9 mouse cellular contexts compared by ENCODE assay signal in genomic region chr2:26628792-26629437, GRCm38 (mm10). TPM values are rescaled to one million over a fixed set of nuclear protein-coding genes. Genes with fewer than 3 reads are reported as not detected.
DNase-seq lines count a peak whose midpoint lies in the region; ATAC-seq and TF ChIP-seq lines count a peak whose summit lies in the region.
"Had no signal": no experiment of that assay in that cellular context is flagged by ENCODE, and none has a peak within 500 bp of the region (broad histone marks: within the 10 kb centered on the region; RNA-seq: fewer than 3 reads in every experiment).

No protein-coding gene starts in this region.

- 22% methylated on average over 5 of the region's 5 CpGs for WGBS in heart, embryonic 11.5 days (ENCODE audit: insufficient replicate concordance)
- 10% methylated on average over 5 of the region's 5 CpGs for WGBS in forebrain, embryonic 13.5 days
- WGBS in liver, embryonic 14.5 days (ENCODE audit: insufficient replicate concordance), result 25% methylated on average over 5 of the region's 5 CpGs
- WGBS in stomach, embryonic 16.5 days, result 25% methylated on average over 5 of the region's 5 CpGs

- no peak for DNase-seq in heart, adult 9 months (ENCODE audit: low spot score in 2 of 2)
- peak; percentile 21 for DNase-seq in Muller cell, postnatal 12 days (ENCODE audit: inconsistent ontology term)
- DNase-seq in liver, embryonic 14.5 days (ENCODE audit: low read depth in 3 of 3, low spot score in 3 of 3), result no peak
- no peak for DNase-seq in adrenal gland, adult 8-10 months
- DNase-seq in gastrocnemius, postnatal 14 days, result no peak

- 0 out of 2 replicates have a peak, but pooled peaks have one; percentile 27 for ATAC-seq in heart, embryonic 11.5 days (replicated peaks; ENCODE audit: insufficient number of reproducible peaks, low FRiP score, low TSS enrichment)
- peak; percentile 50 for ATAC-seq in forebrain, embryonic 13.5 days
- ATAC-seq in liver, embryonic 14.5 days (ENCODE audit: insufficient read depth), result no peak
- peak; percentile 9; the same call in 1 of the 2 replicates for ATAC-seq in stomach, embryonic 16.5 days (ENCODE audit: insufficient read depth, low FRiP score)

- intact Hi-C loops in gastrocnemius, postnatal 14 days (cut with DNase I; ENCODE audit: low total_unique reads), result no loop called here

- 0 out of 2 replicates have a peak, but pooled peaks cover 2% of the 10 kb centered on the region for H3K27me3 ChIP-seq in heart, embryonic 11.5 days (ENCODE audit: control insufficient read depth, insufficient read depth, low read length)
- H3K27me3 ChIP-seq in forebrain, embryonic 13.5 days, result no peaks in the 10 kb centered on the region
- H3K27me3 ChIP-seq in liver, embryonic 14.5 days (ENCODE audit: control insufficient read depth, insufficient read depth, low read length), result peaks cover 12% of the 10 kb centered on the region
- H3K27me3 ChIP-seq in stomach, embryonic 16.5 days (ENCODE audit: control insufficient read depth, insufficient read depth, low read length), result no peaks in the 10 kb centered on the region

- H3K4me3 ChIP-seq in heart, embryonic 11.5 days (ENCODE audit: low read depth, low read length), result peak overlapping the region; percentile 70
- peak overlapping the region; percentile 79 for H3K4me3 ChIP-seq in forebrain, embryonic 13.5 days
- peak overlapping the region; percentile 44 to 49; a peak in 3 of 4 replicates for H3K4me3 ChIP-seq in liver, embryonic 14.5 days (ENCODE audit: insufficient read depth in 1 of 2, low read depth in 2 of 2, low read length in 2 of 2)
- peak overlapping the region; percentile 52 for H3K4me3 ChIP-seq in stomach, embryonic 16.5 days (replicated peaks; ENCODE audit: low read length)

- H3K36me3 ChIP-seq in heart, embryonic 11.5 days (ENCODE audit: control insufficient read depth, insufficient read depth, low read length), result no peaks in the 10 kb centered on the region
- H3K36me3 ChIP-seq in forebrain, embryonic 13.5 days (ENCODE audit: poor library complexity, severe bottlenecking), result peaks cover 4% of the 10 kb centered on the region
- H3K36me3 ChIP-seq in liver, embryonic 14.5 days (replicated peaks; ENCODE audit: control insufficient read depth, insufficient read depth, low read depth), result no peaks in the 10 kb centered on the region
- no peaks in the 10 kb centered on the region for H3K36me3 ChIP-seq in stomach, embryonic 16.5 days (ENCODE audit: control insufficient read depth, insufficient read depth, low read length)

- H3K27ac ChIP-seq in heart, embryonic 11.5 days (ENCODE audit: low read depth, low read length), result no peak overlapping the region
- peak overlapping the region; percentile 82 for H3K27ac ChIP-seq in forebrain, embryonic 13.5 days
- no peak overlapping the region for H3K27ac ChIP-seq in liver, embryonic 14.5 days
- H3K27ac ChIP-seq in stomach, embryonic 16.5 days (ENCODE audit: low read length), result 0 out of 2 replicates have a peak overlapping the region, but pooled peaks have one; percentile 4

- TF ChIP-seq EP300 in liver, embryonic 14.5 days (IDR thresholded peaks at IDR 0.05; ENCODE audit: low read depth), result no peak

- peak overlapping the region; percentile 96 for H3K4me2 ChIP-seq in heart, embryonic 11.5 days
- peak overlapping the region; percentile 86 for H3K4me2 ChIP-seq in forebrain, embryonic 13.5 days
- peak overlapping the region; percentile 56 for H3K4me2 ChIP-seq in liver, embryonic 14.5 days (ENCODE audit: low read depth)
- H3K4me2 ChIP-seq in stomach, embryonic 16.5 days (ENCODE audit: low read depth, low read length), result peak overlapping the region; percentile 83

- peak overlapping the region; percentile 86 for H3K9ac ChIP-seq in heart, embryonic 11.5 days (ENCODE audit: low read depth, low read length)
- peak overlapping the region; percentile 99 for H3K9ac ChIP-seq in forebrain, embryonic 13.5 days
- no peak overlapping the region for H3K9ac ChIP-seq in liver, embryonic 14.5 days (replicated peaks)
- H3K9ac ChIP-seq in stomach, embryonic 16.5 days (ENCODE audit: low read length), result peak overlapping the region; percentile 80

- peaks cover 8% of the 10 kb centered on the region; the same call in 1 of the 2 replicates for H3K4me1 ChIP-seq in heart, embryonic 11.5 days (ENCODE audit: control insufficient read depth, insufficient read depth, low read length)
- H3K4me1 ChIP-seq in forebrain, embryonic 13.5 days, result peaks cover 43% of the 10 kb centered on the region
- H3K4me1 ChIP-seq in liver, embryonic 14.5 days (replicated peaks; ENCODE audit: control insufficient read depth in 2 of 2, insufficient read depth in 2 of 2, low read length in 1 of 2), result no peaks in the 10 kb centered on the region
- H3K4me1 ChIP-seq in stomach, embryonic 16.5 days (ENCODE audit: control insufficient read depth, insufficient read depth, low read length), result peaks cover 19% of the 10 kb centered on the region; the same call in 1 of the 2 replicates

- TF ChIP-seq CTCF in liver, embryonic 14.5 days (IDR thresholded peaks at IDR 0.05; ENCODE audit: low read depth), result no peak

- no peaks in the 10 kb centered on the region for H3K9me3 ChIP-seq in heart, embryonic 11.5 days (replicated peaks; ENCODE audit: control insufficient read depth, low read length)
- H3K9me3 ChIP-seq in forebrain, embryonic 13.5 days (replicated peaks), result no peaks in the 10 kb centered on the region
- H3K9me3 ChIP-seq in liver, embryonic 14.5 days (ENCODE audit: control insufficient read depth, low read length), result no peaks in the 10 kb centered on the region
- no peaks in the 10 kb centered on the region for H3K9me3 ChIP-seq in stomach, embryonic 16.5 days (replicated peaks; ENCODE audit: control insufficient read depth, low read length)

RNA-seq across cellular contexts. Expression of gene Fam69b, which starts 0.7 kb away (rescaled TPM):
- polyA plus RNA-seq in heart, embryonic 11.5 days (2014; fragmentation: Nextera tagmentation; extraction: Ambion mirVana), result 13.4 and 14.9 TPM in 2 replicates
- polyA plus RNA-seq in forebrain, embryonic 13.5 days (2015; fragmentation: Nextera tagmentation; extraction: Ambion mirVana), result 81.9 and 89.4 TPM in 2 replicates
- polyA plus RNA-seq in liver, embryonic 14.5 days (2012; rRNA removed), result 0.78 and 0.94 TPM in 2 replicates
- 0.70 and 0.78 TPM in 2 replicates for polyA plus RNA-seq in liver, embryonic 14.5 days (2014; fragmentation: Nextera tagmentation; extraction: Ambion mirVana)
- polyA plus RNA-seq in stomach, embryonic 16.5 days (2015; fragmentation: Nextera tagmentation; extraction: Ambion mirVana), result 23.2 and 27.3 TPM in 2 replicates
- 10 to 100 TPM in 2 of 4 experiments, 1 to 10 TPM in 2; 9.1 to 11.9 (median 10.4) TPM for total RNA-seq in adrenal gland, adult 8-10 months (2022)
- total RNA-seq in gastrocnemius, postnatal 14 days (2021), result 1 to 10 TPM; 1.4 to 3.1 TPM
- total RNA-seq: neutrophil, adult 5-6 weeks had no signal

RNA-seq across cellular contexts. Expression of gene Agpat2, which starts 24.7 kb away (rescaled TPM):
- 15.7 and 20.6 TPM in 2 replicates for polyA plus RNA-seq in heart, embryonic 11.5 days (2014; fragmentation: Nextera tagmentation; extraction: Ambion mirVana)
- polyA plus RNA-seq in forebrain, embryonic 13.5 days (2015; fragmentation: Nextera tagmentation; extraction: Ambion mirVana), result 2.5 and 3.6 TPM in 2 replicates
- 27.2 and 29.8 TPM in 2 replicates for polyA plus RNA-seq in liver, embryonic 14.5 days (2012; rRNA removed)
- polyA plus RNA-seq in liver, embryonic 14.5 days (2014; fragmentation: Nextera tagmentation; extraction: Ambion mirVana), result 31.4 and 32.8 TPM in 2 replicates
- polyA plus RNA-seq in stomach, embryonic 16.5 days (2015; fragmentation: Nextera tagmentation; extraction: Ambion mirVana), result 66.8 and 72.1 TPM in 2 replicates
- 100 to 1,000 TPM in 3 of 4 experiments, 10 to 100 TPM in 1; 86.0 to 354 (median 247) TPM for total RNA-seq in adrenal gland, adult 8-10 months (2022)
- total RNA-seq in gastrocnemius, postnatal 14 days (2021), result 1 to 10 TPM; 4.9 to 6.3 TPM

RNA-seq across cellular contexts. Expression of gene Lcn4, which starts 42.2 kb away (rescaled TPM):
- not detected in 2 replicates for polyA plus RNA-seq in heart, embryonic 11.5 days (2014; fragmentation: Nextera tagmentation; extraction: Ambion mirVana)
- polyA plus RNA-seq in forebrain, embryonic 13.5 days (2015; fragmentation: Nextera tagmentation; extraction: Ambion mirVana), result not detected in 2 replicates
- not detected in 2 replicates for polyA plus RNA-seq in liver, embryonic 14.5 days (2012; rRNA removed)
- polyA plus RNA-seq in liver, embryonic 14.5 days (2014; fragmentation: Nextera tagmentation; extraction: Ambion mirVana), result not detected in 2 replicates
- not detected in 2 replicates for polyA plus RNA-seq in stomach, embryonic 16.5 days (2015; fragmentation: Nextera tagmentation; extraction: Ambion mirVana)
- total RNA-seq in adrenal gland, adult 8-10 months (2022), result not detected
- total RNA-seq in gastrocnemius, postnatal 14 days (2021), result not detected

RNA-seq across cellular contexts. Expression of gene Gm20532, which starts 42.5 kb away (rescaled TPM):
- not detected in 2 replicates for polyA plus RNA-seq in heart, embryonic 11.5 days (2014; fragmentation: Nextera tagmentation; extraction: Ambion mirVana)
- not detected in 2 replicates for polyA plus RNA-seq in forebrain, embryonic 13.5 days (2015; fragmentation: Nextera tagmentation; extraction: Ambion mirVana)
- not detected in 2 replicates for polyA plus RNA-seq in liver, embryonic 14.5 days (2012; rRNA removed)
- not detected in 2 replicates for polyA plus RNA-seq in liver, embryonic 14.5 days (2014; fragmentation: Nextera tagmentation; extraction: Ambion mirVana)
- not detected in 2 replicates for polyA plus RNA-seq in stomach, embryonic 16.5 days (2015; fragmentation: Nextera tagmentation; extraction: Ambion mirVana)
- total RNA-seq in adrenal gland, adult 8-10 months (2022), result not detected
- not detected for total RNA-seq in gastrocnemius, postnatal 14 days (2021)
- total RNA-seq: neutrophil, adult 5-6 weeks had no signal

RNA-seq across cellular contexts. Expression of gene Egfl7, which starts 49.1 kb away (rescaled TPM):
- 145 and 157 TPM in 2 replicates for polyA plus RNA-seq in heart, embryonic 11.5 days (2014; fragmentation: Nextera tagmentation; extraction: Ambion mirVana)
- 50.2 and 55.8 TPM in 2 replicates for polyA plus RNA-seq in forebrain, embryonic 13.5 days (2015; fragmentation: Nextera tagmentation; extraction: Ambion mirVana)
- 61.7 and 68.0 TPM in 2 replicates for polyA plus RNA-seq in liver, embryonic 14.5 days (2012; rRNA removed)
- 46.8 and 47.6 TPM in 2 replicates for polyA plus RNA-seq in liver, embryonic 14.5 days (2014; fragmentation: Nextera tagmentation; extraction: Ambion mirVana)
- polyA plus RNA-seq in stomach, embryonic 16.5 days (2015; fragmentation: Nextera tagmentation; extraction: Ambion mirVana), result 116 and 120 TPM in 2 replicates
- total RNA-seq in adrenal gland, adult 8-10 months (2022), result 100 to 1,000 TPM; 105 to 245 (median 172) TPM
- 100 to 1,000 TPM in 1 of 2 experiments, 10 to 100 TPM in 1; 64.1 to 106 TPM for total RNA-seq in gastrocnemius, postnatal 14 days (2021)

Comparison
In these comparisons a context has a peak if more than half of its experiments do, and no peak if none do; other contexts are left out.
1. H3K27ac ChIP-seq: peak in forebrain, embryonic 13.5 days (single experiment) and stomach, embryonic 16.5 days (single experiment); none in heart, embryonic 11.5 days (single experiment) and liver, embryonic 14.5 days (single experiment).
2. Peak in every context shown above with its lines, with median percentiles within 50 percentile points of each other: H3K4me2 ChIP-seq and H3K4me3 ChIP-seq.